Mouse (Mus musculus): Measurements from ENCODE around the gene Specc1. TPM values are rescaled to one million over a fixed set of nuclear protein-coding genes. Genes with fewer than 3 reads are reported as not detected.

Specc1 gene
- total RNA-seq, 2 experiments from 2014 or later = 4.4 to 6.3 TPM

DNA sequence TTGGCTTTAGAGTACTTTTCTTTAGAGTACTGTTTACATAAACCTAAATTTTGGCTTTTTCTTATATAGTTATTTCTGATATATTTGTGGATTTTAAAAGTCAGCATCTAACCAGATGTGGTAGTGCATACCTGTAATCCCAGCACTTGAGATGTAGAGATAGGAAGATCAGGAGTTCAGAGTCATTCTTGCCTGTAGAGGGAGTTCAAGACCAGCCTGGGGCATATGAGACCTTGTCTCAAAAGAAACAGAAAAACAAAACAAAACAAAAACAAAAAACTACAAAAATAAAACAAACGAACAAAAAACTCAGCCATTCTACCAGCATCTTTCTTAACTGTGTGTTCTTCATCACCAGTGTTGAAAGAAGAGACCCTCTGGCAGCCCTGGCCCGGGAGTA lies 204.9 kb downstream of the Specc1 start:
- no peak for DNase-seq (ENCODE audit: low spot score in 2 of 2)

DNA sequence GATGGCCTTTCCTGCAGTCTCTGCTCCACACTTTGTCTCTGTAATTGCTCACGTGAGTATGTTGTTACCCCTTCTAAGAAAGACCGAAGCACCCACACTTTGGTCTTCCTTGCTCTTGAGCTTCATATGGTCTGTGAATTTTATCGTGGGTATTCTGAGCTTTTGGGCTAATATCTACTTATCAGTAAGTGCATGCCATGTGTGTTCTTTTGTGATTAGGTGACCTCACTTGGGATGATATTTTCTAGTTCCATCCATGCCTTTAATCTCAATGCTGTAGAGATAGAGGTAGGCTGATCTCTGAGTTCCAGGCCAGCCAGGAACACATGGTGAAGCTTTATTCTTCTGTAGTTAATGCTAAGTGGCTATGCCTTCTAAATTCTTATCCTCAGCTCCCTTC lies 207.8 kb downstream of the Specc1 start:
- DNase-seq (ENCODE audit: low spot score in 2 of 2) = no peak

DNA sequence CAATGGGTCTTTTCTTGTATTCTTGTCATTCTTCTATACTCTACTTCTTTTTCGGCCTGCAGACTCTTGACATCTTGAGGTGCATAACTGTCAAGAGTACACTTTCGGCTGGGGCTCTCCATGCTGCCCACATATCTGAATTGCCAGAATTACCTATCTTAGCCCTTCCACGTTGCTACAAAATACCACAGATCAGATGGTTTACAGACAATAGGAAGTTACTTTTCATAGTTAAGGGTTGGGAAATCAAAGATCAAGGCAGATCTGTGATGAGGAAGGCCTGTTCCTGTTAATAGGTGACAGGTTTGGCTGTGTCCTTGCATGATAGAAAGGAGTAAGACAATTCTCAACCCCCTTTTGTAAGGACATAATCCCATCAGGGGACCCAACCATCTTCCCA lies 209.9 kb downstream of the Specc1 start:
- DNase-seq (ENCODE audit: low spot score in 2 of 2) = no peak

- no peak for DNase-seq (ENCODE audit: low spot score in 2 of 2)
Observed at GRCm38 (mm10) chr11:62168146-62168545, 211.6 kb downstream of the Specc1 start.

DNA sequence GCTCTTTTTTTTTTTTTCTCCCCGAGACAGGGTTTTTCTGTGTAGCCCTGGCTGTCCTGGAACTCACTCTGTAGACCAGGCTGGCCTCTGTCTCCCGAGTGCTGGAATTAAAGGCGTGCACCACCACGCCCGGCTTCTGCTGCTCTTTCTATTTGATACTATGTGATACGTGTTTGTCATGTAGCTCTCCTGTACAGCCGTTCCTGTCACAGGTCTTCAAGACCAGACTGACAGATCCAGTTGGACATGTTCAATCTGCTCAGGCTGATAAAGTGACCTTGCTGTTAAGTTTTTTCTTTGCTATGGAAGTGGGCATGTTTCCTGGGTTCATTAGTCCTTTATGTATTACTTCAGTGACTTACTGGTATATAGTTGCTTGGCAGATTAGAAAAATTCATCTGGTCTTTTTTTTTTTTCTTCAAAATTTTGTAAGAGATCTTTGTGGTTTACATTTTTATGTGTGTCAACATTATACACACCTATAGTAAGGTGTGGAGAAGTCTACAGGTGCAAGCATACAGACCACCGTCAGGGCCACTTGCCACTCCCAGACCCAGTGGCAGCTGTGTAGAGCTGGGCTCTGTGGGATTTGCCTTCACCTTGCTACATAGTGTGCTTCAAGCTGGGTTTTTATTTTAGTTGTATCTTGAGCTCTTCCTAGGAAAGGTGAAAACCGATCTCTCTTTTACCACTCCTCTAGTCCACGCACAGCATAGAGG lies 221.0 kb downstream of the Specc1 start:
- no peak for DNase-seq (ENCODE audit: low spot score in 2 of 2)

- no peak for DNase-seq (ENCODE audit: low spot score in 2 of 2)
Observed at GRCm38 (mm10) chr11:62180791-62181190, 224.2 kb downstream of the Specc1 start.

DNA sequence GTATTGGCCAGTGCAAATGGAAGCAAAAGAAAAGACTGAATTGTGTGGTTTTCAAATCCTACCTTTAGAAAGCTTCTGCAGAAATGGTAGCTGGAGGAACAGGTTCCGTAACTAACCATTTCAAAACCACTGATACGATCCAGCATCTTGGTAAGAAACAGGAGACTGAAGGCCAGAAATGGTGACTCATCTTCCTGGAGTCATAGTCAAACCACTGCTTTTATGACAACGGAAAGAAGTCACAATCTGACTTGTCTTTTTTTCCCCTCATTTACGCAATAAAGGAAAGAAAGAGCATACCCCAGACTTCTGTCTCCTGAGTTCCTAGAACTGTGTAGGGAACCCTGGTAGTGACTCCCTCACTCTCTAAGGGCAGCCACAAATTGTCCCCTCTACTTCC lies 228.3 kb downstream of the Specc1 start:
- DNase-seq (ENCODE audit: low spot score in 2 of 2) = no peak

DNA sequence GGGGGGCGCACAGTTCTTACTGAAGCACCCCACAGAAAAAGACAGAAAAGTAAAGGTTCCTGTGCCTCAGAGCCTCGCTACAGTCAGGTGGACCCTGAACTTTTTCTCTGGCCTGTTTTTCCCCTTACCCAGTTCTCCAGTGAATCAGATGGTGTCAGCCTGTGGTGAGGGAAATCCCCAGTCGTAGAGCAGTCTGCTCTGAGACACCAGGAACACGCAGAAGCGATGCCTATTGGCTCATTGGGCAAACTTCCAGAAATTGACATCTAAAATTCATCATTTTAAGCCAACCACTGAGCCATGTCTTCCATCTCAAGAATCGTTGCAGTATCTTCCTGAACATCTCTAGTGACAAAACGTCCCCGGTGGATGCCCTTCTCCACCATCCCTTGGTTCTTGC lies 230.5 kb downstream of the Specc1 start:
- DNase-seq (ENCODE audit: low spot score in 2 of 2) = no peak

DNA sequence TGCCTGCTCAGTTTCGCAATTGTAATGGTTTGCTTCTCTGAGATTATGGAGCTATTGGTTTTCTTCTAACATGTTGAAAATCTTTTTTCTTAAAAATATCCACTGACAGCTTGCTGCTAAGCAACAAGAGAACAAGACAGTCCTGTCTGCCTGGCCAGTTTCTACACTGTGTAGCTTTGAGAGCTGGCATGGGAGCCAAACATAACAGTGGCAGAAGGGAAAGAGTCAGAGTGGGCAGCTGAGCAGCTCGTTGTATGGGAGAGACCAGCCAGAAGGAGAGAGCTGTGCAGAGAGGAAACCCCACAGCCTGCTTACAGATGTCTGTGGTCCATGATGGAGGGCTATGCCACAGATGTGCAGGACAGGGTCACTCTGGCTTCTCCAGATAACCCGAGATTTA lies 235.5 kb downstream of the Specc1 start:
- no peak for DNase-seq (ENCODE audit: low spot score in 2 of 2)

GRCm38 (mm10) chr11:62193116-62193515 lies 236.6 kb downstream of the Specc1 start:
- no peak for DNase-seq (ENCODE audit: low spot score in 2 of 2)

GRCm38 (mm10) chr11:62194217-62194616 lies 237.7 kb downstream of the Specc1 start:
- DNase-seq (ENCODE audit: low spot score in 2 of 2) = no peak

DNA sequence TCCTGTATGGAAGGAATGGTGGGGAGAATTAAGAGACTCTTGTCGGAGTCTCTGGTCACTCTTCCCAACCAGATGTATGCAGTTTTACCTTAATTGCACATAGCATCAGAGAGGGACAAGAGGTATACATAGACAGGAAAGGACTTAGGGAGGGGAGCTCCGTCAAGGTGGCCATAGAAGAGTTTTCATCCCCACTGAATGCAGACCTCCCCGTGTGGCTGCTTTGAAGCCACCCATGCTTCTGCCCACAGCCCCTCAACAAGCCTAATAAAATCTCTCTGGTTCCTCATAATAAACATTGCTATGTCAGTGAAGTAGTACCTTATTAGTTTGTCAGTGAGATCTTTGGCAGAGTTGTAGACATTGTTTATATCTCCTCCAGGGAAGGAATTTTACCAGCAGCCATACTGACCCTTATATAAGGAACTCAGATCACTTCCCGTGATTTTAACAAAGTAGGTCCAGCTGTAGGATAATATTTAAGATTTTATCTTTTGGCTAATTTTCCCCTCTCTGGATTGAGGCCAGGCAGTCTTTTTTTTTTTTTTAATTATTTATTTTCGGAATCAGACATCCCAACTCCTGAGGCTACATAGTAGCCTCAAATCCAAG lies 244.4 kb downstream of the Specc1 start:
- DNase-seq (ENCODE audit: low spot score in 2 of 2) = no peak

DNA sequence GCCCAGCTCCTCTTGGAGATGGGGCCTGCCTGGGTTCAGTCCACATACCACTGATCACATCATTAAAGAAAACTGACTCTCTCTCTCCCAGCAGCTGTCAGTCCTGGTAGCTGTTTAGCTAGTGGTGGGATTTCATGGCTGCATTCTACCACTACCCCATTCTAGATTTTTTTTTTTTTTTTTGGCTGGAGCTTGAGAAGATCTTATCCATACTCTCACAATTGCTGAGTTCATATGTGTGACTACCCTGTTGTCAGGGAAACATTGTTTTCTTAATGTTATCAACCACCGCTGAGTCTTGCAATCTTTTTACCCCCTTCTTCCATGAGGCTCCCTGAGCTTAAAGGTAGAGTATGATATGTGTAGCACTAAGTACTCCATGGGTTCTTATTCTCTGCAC lies 246.1 kb downstream of the Specc1 start:
- DNase-seq (ENCODE audit: low spot score in 2 of 2) = no peak

GRCm38 (mm10) chr11:62209111-62209510 lies 252.5 kb downstream of the Specc1 start:
- no peak for DNase-seq (ENCODE audit: low spot score in 2 of 2)

DNA sequence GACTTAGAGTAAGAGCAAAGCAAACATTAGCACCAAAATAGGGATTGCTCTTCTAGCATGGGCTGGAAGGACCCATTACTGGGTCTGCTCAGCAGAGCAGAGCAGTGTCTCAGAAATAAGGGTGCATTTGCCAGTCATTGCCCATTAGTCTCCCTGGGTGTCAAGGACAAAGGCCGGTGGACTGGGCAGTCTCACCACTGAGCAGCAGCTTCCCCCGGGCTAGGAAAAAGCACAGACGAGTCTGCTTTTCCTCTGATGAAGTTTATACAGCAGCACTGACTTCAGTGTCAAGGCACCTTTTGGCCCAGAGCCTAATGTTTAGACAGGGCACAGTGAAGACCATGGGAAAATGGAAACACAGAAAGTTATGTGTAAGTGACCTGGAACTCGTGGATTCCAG lies 253.3 kb downstream of the Specc1 start:
- DNase-seq (ENCODE audit: low spot score in 2 of 2) = peak in 1 of 2 experiments; percentile 13

DNA sequence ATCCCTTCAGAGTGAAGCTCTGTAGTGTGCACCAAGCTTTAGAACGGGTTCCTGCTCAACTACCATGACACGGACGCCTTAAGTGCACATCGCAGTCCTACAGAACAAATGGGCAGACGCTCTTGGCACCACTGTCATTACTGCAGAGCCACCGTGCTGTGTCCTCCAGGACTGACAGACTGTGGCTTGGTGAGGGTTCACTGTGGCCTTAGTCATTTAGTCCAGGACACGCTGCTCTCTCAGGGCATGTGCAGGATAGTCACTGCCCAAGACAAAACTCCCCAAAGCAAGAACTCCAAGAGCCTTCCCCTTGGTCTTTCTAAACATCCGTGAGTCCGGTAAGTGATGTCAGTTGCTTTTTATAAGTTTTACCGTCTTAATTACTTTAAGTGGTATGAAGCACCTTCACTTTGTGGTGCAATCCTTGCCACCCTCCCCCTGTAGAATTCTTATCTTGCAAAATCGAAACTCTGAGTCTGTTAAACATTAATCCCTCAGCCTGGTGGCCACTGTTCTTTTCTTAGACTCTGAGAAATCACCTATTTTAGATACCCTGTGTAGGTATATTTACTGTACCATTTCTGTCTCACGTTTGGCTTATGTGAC lies 256.9 kb downstream of the Specc1 start:
- DNase-seq (ENCODE audit: low spot score in 2 of 2) = no peak

DNA sequence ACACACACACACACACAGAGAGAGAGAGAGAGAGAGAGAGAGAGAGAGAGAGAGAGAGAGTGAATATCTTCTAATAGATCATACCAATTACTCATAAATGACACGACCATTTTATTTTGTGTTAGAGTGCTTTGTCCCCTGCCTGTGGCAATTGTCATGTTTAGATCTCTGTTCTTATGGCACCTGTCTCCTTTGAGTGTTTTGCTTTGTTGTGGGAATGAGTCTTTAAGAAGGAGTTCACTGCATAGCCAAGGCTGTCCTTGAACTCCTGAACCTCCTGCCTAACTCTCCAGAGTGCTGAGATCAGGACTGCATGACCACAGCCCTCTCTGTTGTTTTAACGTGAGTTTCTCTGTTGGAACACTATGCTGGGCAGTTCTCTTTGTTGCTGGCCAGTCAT lies 258.5 kb downstream of the Specc1 start:
- no peak for DNase-seq (ENCODE audit: low spot score in 2 of 2)

GRCm38 (mm10) chr11:62217751-62218150 lies 261.2 kb downstream of the Specc1 start:
- no peak for DNase-seq (ENCODE audit: low spot score in 2 of 2)

GRCm38 (mm10) chr11:62220756-62221510 lies 264.4 kb downstream of the Specc1 start:
- DNase-seq (ENCODE audit: low spot score in 2 of 2) = no peak

GRCm38 (mm10) chr11:62223416-62223815 lies 266.9 kb downstream of the Specc1 start:
- DNase-seq (ENCODE audit: low spot score in 2 of 2) = no peak

DNA sequence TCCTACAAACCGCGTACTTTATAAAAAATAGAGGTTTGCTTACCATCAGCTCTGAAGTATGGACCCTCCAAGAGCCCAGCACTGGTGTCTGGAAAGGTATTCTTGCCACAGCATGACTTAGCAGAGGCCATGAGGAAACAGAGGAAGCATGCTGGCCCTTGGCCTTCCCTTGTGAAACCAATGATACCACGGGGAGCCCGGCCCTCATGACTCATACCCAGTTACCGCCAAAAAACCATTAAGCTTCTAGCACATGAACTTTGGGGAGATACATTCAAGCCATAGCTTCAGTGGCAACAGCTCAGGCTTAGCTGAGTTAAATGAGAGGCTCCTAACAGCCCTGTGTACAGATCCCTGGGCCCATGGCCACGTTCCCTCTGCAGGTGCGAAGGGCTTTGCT lies 267.4 kb downstream of the Specc1 start:
- no peak for DNase-seq (ENCODE audit: low spot score in 2 of 2)

DNA sequence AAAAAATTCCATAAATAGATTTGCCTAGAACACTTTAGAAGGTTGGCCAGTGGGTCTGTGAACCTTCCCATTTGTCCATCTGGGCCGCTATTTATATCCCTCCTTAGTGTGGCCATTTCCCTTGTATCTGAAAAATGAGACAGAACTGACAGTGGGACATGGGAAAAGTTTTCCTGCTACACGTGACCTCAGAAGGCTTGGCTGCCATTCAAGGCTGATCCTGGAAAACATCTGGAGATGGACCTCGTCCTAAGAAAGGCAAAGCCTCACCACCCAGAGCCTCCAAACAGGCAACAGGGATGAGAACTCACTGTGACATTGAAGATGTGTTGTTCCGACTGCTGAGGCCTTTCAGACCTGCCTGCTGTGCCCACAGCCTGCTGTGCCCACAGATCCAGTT lies 268.2 kb downstream of the Specc1 start:
- no peak for DNase-seq (ENCODE audit: low spot score in 2 of 2)
